Mouse (Mus musculus): ENCODE data around the gene Loxl3. TPM values are rescaled to one million over a fixed set of nuclear protein-coding genes. Genes with fewer than 3 reads are reported as not detected.

Loxl3 gene
- polyA plus RNA-seq (2014; fragmentation: Illumina TruSeq; extraction: RNeasy Lipid Tissue Mini Kit (QIAGEN cat#74804); ENCODE audit: low read depth, low replicate concordance), result 4.9 TPM

GRCm38 (mm10) chr6:83033249-83034185 is at the start of gene Loxl3, which contains the start of gene Dok1:
Gene Loxl3 (plus strand): TSS chr6:83034173.
Gene Dok1 (minus strand): TSS chr6:83033471.

GRCm38 (mm10) chr6:83054074-83054851 is 20.3 kb downstream of the Loxl3 start, which contains the start of gene Aup1:
Gene Aup1 (plus strand): TSS chr6:83054521.

GRCm38 (mm10) chr6:83054871-83055431 is 21.0 kb downstream of the Loxl3 start, which contains the start of gene Htra2:
Gene Htra2 (minus strand): TSS chr6:83055273.

GRCm38 (mm10) chr6:83057790-83058189 is 23.8 kb downstream of the Loxl3 start, which contains the start of gene Dqx1:
Gene Dqx1 (plus strand): TSS chr6:83057844.

GRCm38 (mm10) chr6:83070247-83070310 is 36.1 kb downstream of the Loxl3 start, which contains the start of gene Tlx2:
Gene Tlx2 (minus strand): TSS chr6:83070293.

GRCm38 (mm10) chr6:83077630-83078323 is 43.8 kb downstream of the Loxl3 start, which contains the start of gene Pcgf1:
Gene Pcgf1 (plus strand): TSS chr6:83077869.

GRCm38 (mm10) chr6:83086121-83087035 is 52.4 kb downstream of the Loxl3 start, which contains the start of gene Lbx2:
Gene Lbx2 (plus strand): TSS chr6:83086367.

GRCm38 (mm10) chr6:83101316-83101687 is 67.3 kb downstream of the Loxl3 start, which contains the start of the genes Ccdc142 and Gm42688:
Gene Ccdc142 (plus strand): TSS chr6:83101601.
Gene Gm42688 (plus strand): TSS chr6:83101617.

Other genes starting within 250 kb of the Loxl3 start
- gene Sema4f, start 94.4 kb upstream of the Loxl3 start, polyA plus RNA-seq (2014; fragmentation: Illumina TruSeq; extraction: RNeasy Lipid Tissue Mini Kit (QIAGEN cat#74804); ENCODE audit: low read depth, low replicate concordance), result 0.34 TPM
- gene M1ap, start 87.3 kb upstream of the Loxl3 start, polyA plus RNA-seq (2014; fragmentation: Illumina TruSeq; extraction: RNeasy Lipid Tissue Mini Kit (QIAGEN cat#74804); ENCODE audit: low read depth, low replicate concordance), result not detected
- 3.5 TPM for gene Dok1, start 702 bp upstream of the Loxl3 start, polyA plus RNA-seq (2014; fragmentation: Illumina TruSeq; extraction: RNeasy Lipid Tissue Mini Kit (QIAGEN cat#74804); ENCODE audit: low read depth, low replicate concordance)
- 107 TPM for gene Aup1, start 20.3 kb downstream of the Loxl3 start, polyA plus RNA-seq (2014; fragmentation: Illumina TruSeq; extraction: RNeasy Lipid Tissue Mini Kit (QIAGEN cat#74804); ENCODE audit: low read depth, low replicate concordance)
- gene Htra2, start 21.1 kb downstream of the Loxl3 start, polyA plus RNA-seq (2014; fragmentation: Illumina TruSeq; extraction: RNeasy Lipid Tissue Mini Kit (QIAGEN cat#74804); ENCODE audit: low read depth, low replicate concordance), result 41.4 TPM
- 1.3 TPM for gene Dqx1, start 23.7 kb downstream of the Loxl3 start, polyA plus RNA-seq (2014; fragmentation: Illumina TruSeq; extraction: RNeasy Lipid Tissue Mini Kit (QIAGEN cat#74804); ENCODE audit: low read depth, low replicate concordance)
- not detected for gene Tlx2, start 36.1 kb downstream of the Loxl3 start, polyA plus RNA-seq (2014; fragmentation: Illumina TruSeq; extraction: RNeasy Lipid Tissue Mini Kit (QIAGEN cat#74804); ENCODE audit: low read depth, low replicate concordance)
- 10.6 TPM for gene Pcgf1, start 43.7 kb downstream of the Loxl3 start, polyA plus RNA-seq (2014; fragmentation: Illumina TruSeq; extraction: RNeasy Lipid Tissue Mini Kit (QIAGEN cat#74804); ENCODE audit: low read depth, low replicate concordance)
- gene Lbx2, start 52.2 kb downstream of the Loxl3 start, polyA plus RNA-seq (2014; fragmentation: Illumina TruSeq; extraction: RNeasy Lipid Tissue Mini Kit (QIAGEN cat#74804); ENCODE audit: low read depth, low replicate concordance), result 0.76 TPM
- gene Ccdc142, start 67.4 kb downstream of the Loxl3 start, polyA plus RNA-seq (2014; fragmentation: Illumina TruSeq; extraction: RNeasy Lipid Tissue Mini Kit (QIAGEN cat#74804); ENCODE audit: low read depth, low replicate concordance), result 0.73 TPM
- gene Gm42688, start 67.4 kb downstream of the Loxl3 start, polyA plus RNA-seq (2014; fragmentation: Illumina TruSeq; extraction: RNeasy Lipid Tissue Mini Kit (QIAGEN cat#74804); ENCODE audit: low read depth, low replicate concordance), result 1.6 TPM
- gene Mrpl53, start 74.9 kb downstream of the Loxl3 start, polyA plus RNA-seq (2014; fragmentation: Illumina TruSeq; extraction: RNeasy Lipid Tissue Mini Kit (QIAGEN cat#74804); ENCODE audit: low read depth, low replicate concordance), result 134 TPM
- gene Mogs, start 81.3 kb downstream of the Loxl3 start, polyA plus RNA-seq (2014; fragmentation: Illumina TruSeq; extraction: RNeasy Lipid Tissue Mini Kit (QIAGEN cat#74804); ENCODE audit: low read depth, low replicate concordance), result 11.1 TPM
- gene Wbp1, start 87.4 kb downstream of the Loxl3 start, polyA plus RNA-seq (2014; fragmentation: Illumina TruSeq; extraction: RNeasy Lipid Tissue Mini Kit (QIAGEN cat#74804); ENCODE audit: low read depth, low replicate concordance), result 77.2 TPM
- 9.5 TPM for gene Ino80b, start 91.3 kb downstream of the Loxl3 start, polyA plus RNA-seq (2014; fragmentation: Illumina TruSeq; extraction: RNeasy Lipid Tissue Mini Kit (QIAGEN cat#74804); ENCODE audit: low read depth, low replicate concordance)
- gene Rtkn, start 101.3 kb downstream of the Loxl3 start, polyA plus RNA-seq (2014; fragmentation: Illumina TruSeq; extraction: RNeasy Lipid Tissue Mini Kit (QIAGEN cat#74804); ENCODE audit: low read depth, low replicate concordance), result 10.5 TPM
- 1.9 TPM for gene Wdr54, start 122.2 kb downstream of the Loxl3 start, polyA plus RNA-seq (2014; fragmentation: Illumina TruSeq; extraction: RNeasy Lipid Tissue Mini Kit (QIAGEN cat#74804); ENCODE audit: low read depth, low replicate concordance)
- gene 1700003E16Rik, start 122.2 kb downstream of the Loxl3 start, polyA plus RNA-seq (2014; fragmentation: Illumina TruSeq; extraction: RNeasy Lipid Tissue Mini Kit (QIAGEN cat#74804); ENCODE audit: low read depth, low replicate concordance), result not detected
- gene Dctn1, start 131.7 kb downstream of the Loxl3 start, polyA plus RNA-seq (2014; fragmentation: Illumina TruSeq; extraction: RNeasy Lipid Tissue Mini Kit (QIAGEN cat#74804); ENCODE audit: low read depth, low replicate concordance), result 81.2 TPM
- gene Slc4a5, start 185.7 kb downstream of the Loxl3 start, polyA plus RNA-seq (2014; fragmentation: Illumina TruSeq; extraction: RNeasy Lipid Tissue Mini Kit (QIAGEN cat#74804); ENCODE audit: low read depth, low replicate concordance), result not detected

Data from heart, adult 10 weeks (tissue).